Mouse (Mus musculus): ENCODE data around the gene Zfp65.

Zfp65 gene

DNA sequence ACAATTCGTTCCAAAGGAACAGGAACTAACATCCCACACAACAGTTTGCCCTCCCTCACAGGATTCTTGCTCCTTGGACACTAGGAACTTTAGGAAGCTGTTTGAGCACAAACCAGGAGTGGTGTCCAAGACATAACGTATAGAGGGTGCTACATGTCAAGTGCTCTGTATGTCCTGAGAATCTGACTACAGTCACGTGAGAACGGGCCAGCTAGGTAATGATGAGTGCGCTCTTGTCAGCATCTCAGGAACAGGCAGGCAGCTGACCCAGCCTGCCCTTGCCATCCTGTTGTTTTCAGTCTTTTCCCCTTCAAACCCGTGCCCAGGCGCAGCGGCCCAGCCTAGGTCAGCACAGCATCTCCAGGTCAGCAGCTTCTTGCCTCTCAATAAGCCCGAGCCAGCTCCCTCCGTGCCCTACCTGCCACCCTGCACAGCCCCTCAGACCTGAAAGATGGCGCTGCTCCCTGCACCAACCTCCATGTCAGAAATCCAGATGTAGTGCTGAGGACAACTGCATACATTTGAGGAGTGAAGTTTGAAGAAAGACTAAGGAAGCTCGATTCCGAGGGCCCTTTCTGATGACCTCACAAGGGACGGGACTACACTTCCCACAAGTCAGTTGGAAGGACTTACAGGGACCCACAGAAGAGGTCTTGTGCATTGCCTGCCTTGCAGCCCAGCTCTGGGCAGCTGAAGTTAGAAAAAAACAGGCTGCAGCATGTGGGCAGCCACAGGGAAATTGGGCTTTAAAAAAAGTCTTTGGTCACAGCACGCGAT is 45.8 kb downstream of the Zfp65 start:
- POLR2A ChIA-PET, result interaction anchor here (0.6 to 2.6 kb wide), 38 partner anchors 10 to 461 kb away, joined by 3 to 44 read pairs (median 5); partner anchors contain the start of genes Gm49345 (in 4 of the 4), Zfp729a (in 4 of the 4), Zfp729b (in 3 of the 4) and Gm10037 (in 2 of the 4)
- CTCF ChIA-PET, result interaction anchor here (0.6 to 2.0 kb wide), 14 partner anchors 32 to 422 kb away, joined by 3 to 14 read pairs (median 5); partner anchors contain the start of genes Gm49345 (in 4 of the 4), Zfp729a (in 4 of the 4), Gm10037 (in 2 of the 4) and Zfp729b (in 1 of the 4)

DNA sequence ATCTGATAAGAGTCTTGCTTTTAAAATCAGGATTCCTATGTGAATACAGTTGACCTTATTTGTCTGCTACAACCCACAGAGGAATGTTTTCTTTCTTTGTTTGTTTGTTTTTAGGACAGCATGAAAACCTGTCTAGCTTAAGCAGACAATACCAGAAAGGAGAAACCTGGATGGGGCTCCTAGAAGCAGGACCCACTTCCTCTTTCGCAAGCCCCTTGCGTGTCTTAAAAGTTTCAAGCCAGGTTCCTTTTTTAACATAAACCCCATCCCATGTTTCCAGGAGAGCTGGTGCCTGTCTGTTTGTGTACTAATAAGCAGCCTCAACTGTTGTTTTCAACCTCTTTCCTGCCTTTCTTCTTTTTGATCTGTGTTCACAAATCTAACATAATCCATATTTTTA is 54.1 kb downstream of the Zfp65 start:
- CTCF ChIA-PET, result no interaction called here
- POLR2A ChIA-PET, result no interaction called here
